In the genomic region with DNA sequence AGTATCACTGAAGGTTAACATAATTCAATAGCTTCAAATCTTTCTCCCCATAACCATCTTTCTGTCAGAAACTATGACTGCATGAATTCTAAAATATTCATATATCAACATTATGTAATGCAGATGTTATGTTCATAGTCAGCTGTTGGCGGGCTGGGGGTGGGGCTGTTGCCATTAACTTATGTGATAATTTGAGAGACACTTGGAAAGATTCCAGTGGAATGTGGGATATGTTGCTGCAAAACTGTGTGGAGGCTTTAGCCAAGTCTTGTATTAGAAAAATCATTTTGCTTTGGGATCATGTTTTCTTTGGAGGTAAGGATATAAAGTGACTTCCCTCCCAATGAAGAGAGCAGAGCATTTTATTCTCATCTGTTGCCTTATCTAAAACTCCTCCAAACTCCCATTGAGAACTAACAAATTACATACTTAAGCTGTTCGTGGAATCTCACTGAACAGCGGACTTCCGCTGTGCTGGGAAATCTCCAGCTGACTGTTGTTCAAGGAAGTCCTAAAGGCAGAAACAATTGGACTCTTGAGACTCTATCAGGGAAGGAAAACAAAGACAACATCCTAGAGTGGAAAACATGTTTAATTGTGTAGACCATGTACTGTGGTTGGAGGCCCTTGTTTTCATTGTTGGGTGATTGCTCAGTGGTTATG, we compare ENCODE assay signal across 15 mouse cellular contexts.
A peak's percentile ranks its signal among the peaks of the same experiment; 100 is the strongest.
DNase-seq lines count a peak whose midpoint lies in the region; ATAC-seq and TF ChIP-seq lines count a peak whose summit lies in the region.
"Had no signal": no experiment of that assay in that cellular context is flagged by ENCODE, and none has a peak within 500 bp of the region (broad histone marks: within the 10 kb centered on the region; RNA-seq: fewer than 3 reads in every experiment).

No protein-coding gene starts in this region.

- H3K4me1 ChIP-seq in liver, adult 2 months (ENCODE audit: control insufficient read depth, insufficient read depth, low read length): no peaks in the 10 kb centered on the region
- no peaks in the 10 kb centered on the region for H3K4me1 ChIP-seq in liver, embryonic 11.5 days (replicated peaks; ENCODE audit: control insufficient read depth, insufficient read depth, low read length)
- H3K4me1 ChIP-seq: stomach, embryonic 15.5 days had no signal

- no peak overlapping the region for H3K9ac ChIP-seq in liver, adult 2 months (ENCODE audit: low read depth, low read length)
- no peak overlapping the region for H3K9ac ChIP-seq in liver, embryonic 11.5 days (ENCODE audit: low read depth, low read length)
- H3K9ac ChIP-seq: liver, embryonic 14.5 days; stomach, embryonic 15.5 days had no signal

- no peak for ATAC-seq in liver, embryonic 11.5 days (replicated peaks; ENCODE audit: low FRiP score)

- no peak overlapping the region for H3K4me3 ChIP-seq in liver, adult 2 months (ENCODE audit: insufficient read depth, low read depth, low read length)
- no peak overlapping the region for H3K4me3 ChIP-seq in liver, embryonic 11.5 days (ENCODE audit: low read depth, low read length)
- H3K4me3 ChIP-seq: heart, adult 2 months; layer of hippocampus, adult 2 months; myocyte; stomach, embryonic 15.5 days had no signal

- no peak overlapping the region for H3K27ac ChIP-seq in liver, adult 2 months (replicated peaks; ENCODE audit: insufficient read depth, low read depth, low read length)
- H3K27ac ChIP-seq in liver, embryonic 11.5 days (ENCODE audit: low read depth, low read length): no peak overlapping the region
- H3K27ac ChIP-seq: heart, adult 2 months; layer of hippocampus, adult 2 months; liver, embryonic 14.5 days; stomach, embryonic 15.5 days had no signal

- no peaks in the 10 kb centered on the region for H3K36me3 ChIP-seq in liver, adult 2 months (ENCODE audit: control insufficient read depth, insufficient read depth, low read length)
- H3K36me3 ChIP-seq in liver, embryonic 11.5 days (ENCODE audit: control insufficient read depth, insufficient read depth, low read length): no peaks in the 10 kb centered on the region
- H3K36me3 ChIP-seq: stomach, embryonic 15.5 days had no signal

- no peaks in the 10 kb centered on the region for H3K27me3 ChIP-seq in liver, adult 2 months (ENCODE audit: control insufficient read depth, insufficient read depth, low read length)
- no peaks in the 10 kb centered on the region for H3K27me3 ChIP-seq in liver, embryonic 11.5 days (replicated peaks; ENCODE audit: control insufficient read depth, insufficient read depth, low read length)
- H3K27me3 ChIP-seq: stomach, embryonic 15.5 days had no signal

- H3K4me2 ChIP-seq in liver, embryonic 11.5 days: no peak overlapping the region
- H3K4me2 ChIP-seq: stomach, embryonic 15.5 days had no signal

- TF ChIP-seq POLR2A in liver, adult 2 months (IDR thresholded peaks at IDR 0.05; ENCODE audit: extremely low read depth, insufficient read depth, low read length): no peak

- TF ChIP-seq CTCF in liver, adult 2 months (IDR thresholded peaks at IDR 0.05; ENCODE audit: low read depth, low read length): no peak

- 77% methylated on average over 4 of the region's 4 CpGs for WGBS in liver, adult 2 months
- WGBS in liver, embryonic 11.5 days: 67% methylated on average over 4 of the region's 4 CpGs

- no peaks in the 10 kb centered on the region for H3K9me3 ChIP-seq in liver, embryonic 11.5 days (ENCODE audit: control insufficient read depth, low read length)
- H3K9me3 ChIP-seq: stomach, embryonic 15.5 days had no signal

- no peaks in the 10 kb centered on the region for H3K79me2 ChIP-seq in liver, adult 2 months (ENCODE audit: control insufficient read depth, insufficient read depth, low read length)

- DNase-seq in embryo, embryonic 10 days (ENCODE audit: low spot score): peak; percentile 6
- no peak for DNase-seq in embryo, embryonic 9.5 days (ENCODE audit: extremely low spot score)
- peak; percentile 4 for DNase-seq in liver, adult 2 months (ENCODE audit: extremely low read depth, low read depth, low spot score)
- DNase-seq in liver, embryonic 11.5 days (ENCODE audit: low spot score): no peak
- peak; percentile 25 to 39 for DNase-seq in heart, adult 9 months (ENCODE audit: low spot score in 2 of 2)
- peak; percentile 66 to 78 for DNase-seq in kidney, postnatal 4 days
- no peak for DNase-seq in urinary bladder, adult 18-20 months (ENCODE audit: low spot score in 2 of 2)
- DNase-seq in left cerebral cortex, adult 18-20 months (ENCODE audit: low spot score in 2 of 2): no peak
- DNase-seq: adrenal gland, postnatal 36 days; cerebellum, adult 8-10 months had no signal

Comparison
In these comparisons a context has a peak if more than half of its experiments do, and no peak if none do; other contexts are left out.
1. DNase-seq: peak in embryo, embryonic 10 days (single experiment), liver, adult 2 months (single experiment), heart, adult 9 months (2 of 2) and kidney, postnatal 4 days (2 of 2); none in embryo, embryonic 9.5 days (single experiment), liver, embryonic 11.5 days (single experiment), urinary bladder, adult 18-20 months (0 of 2) and left cerebral cortex, adult 18-20 months (0 of 2).